Mouse (Mus musculus) ES-E14 (cell line): ENCODE measurements around the gene Btn2a2.

Experiments used
- CHD2 ChIP-seq: IDR thresholded peaks from 2 replicates; pipeline ENCODE4 v1.6.1; 2014; ENCODE audit warnings: mild to moderate bottlenecking, low read depth, low read length, inconsistent platforms
- HCFC1 ChIP-seq: IDR thresholded peaks from 2 replicates; pipeline ENCODE4 v1.6.1; 2012; ENCODE audit warnings: low read length, inconsistent platforms, borderline replicate concordance; ENCODE audit not compliant: insufficient read depth
- MAFK ChIP-seq: IDR thresholded peaks from 2 replicates; pipeline ENCODE4 v1.6.1; 2014; ENCODE audit warnings: mild to moderate bottlenecking, low read depth, low read length, inconsistent platforms; ENCODE audit not compliant: insufficient read depth
- ZC3H11A ChIP-seq: IDR thresholded peaks from 2 replicates; pipeline ENCODE4 v1.6.1; 2012; ENCODE audit warnings: low read depth, mild to moderate bottlenecking, inconsistent platforms, low read length, borderline replicate concordance
- ZNF384 ChIP-seq: IDR thresholded peaks from 2 replicates; pipeline ENCODE4 v1.6.1; 2012; ENCODE audit warnings: low read depth, low read length, inconsistent platforms

DNA sequence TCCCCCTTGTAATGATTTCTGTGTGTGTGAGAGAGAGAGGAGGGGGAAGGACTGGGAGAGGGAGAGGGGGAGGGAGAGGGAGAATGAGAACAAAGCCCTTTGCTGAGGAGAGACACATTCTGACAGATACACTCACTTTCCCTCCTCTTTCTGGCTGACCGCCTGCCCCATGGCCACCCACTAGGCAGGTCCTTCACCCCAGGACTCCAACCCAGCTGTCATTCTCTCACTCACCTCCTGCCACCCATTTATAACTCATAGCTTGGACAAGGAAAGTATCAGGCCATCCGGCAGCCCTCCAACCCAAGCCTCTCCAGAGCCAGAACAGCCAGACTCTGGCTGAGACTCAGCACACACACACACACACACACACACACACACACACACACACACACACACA is 13.0 kb downstream of the Btn2a2 start:
- TF ChIP-seq ZNF384 (no peak), ZC3H11A (no peak), MAFK (no peak), CHD2 (no peak), HCFC1 (no peak)
